Mouse (Mus musculus) liver, embryonic 14.5 days (tissue): ENCODE measurements around the gene Rab20. TPM values are rescaled to one million over a fixed set of nuclear protein-coding genes. Genes with fewer than 3 reads are reported as not detected.
A peak's percentile ranks its signal among the peaks of the same experiment; 100 is the strongest.

Experiments
- ATAC-seq: fragments of 200-750 bp; cut with Nextera tagmentation; 2 replicates; pipeline ENCODE4 v1.8.0; 2017; ENCODE audit warnings: moderate number of reproducible peaks, mild to moderate bottlenecking, moderate library complexity; ENCODE audit not compliant: insufficient read depth
- DNase-seq, 3 experiments: peaks; one replicate each; pipeline ENCODE4 v3.0.0-alpha.2; 2012 to 2013; ENCODE audit warnings: low read depth in 3 of 3, low spot score in 3 of 3
- H3K27ac ChIP-seq: fragments of 300-500 bp; sonication (generic); 2 replicates; pipeline ENCODE4 v1.5.1; 2014; ENCODE audit warnings: moderate library complexity, mild to moderate bottlenecking, control low read depth, inconsistent platforms
- H3K27me3 ChIP-seq: fragments of 300-500 bp; sonication (generic); 2 replicates; pipeline ENCODE4 v1.6.1; 2014; ENCODE audit warnings: mild to moderate bottlenecking, low read length, moderate library complexity; ENCODE audit not compliant: control insufficient read depth, insufficient read depth
- H3K36me3 ChIP-seq: fragments of 300-500 bp; sonication (generic); replicated peaks from 2 replicates; pipeline ENCODE4 v1.6.1; 2014; ENCODE audit warnings: low read depth; ENCODE audit not compliant: control insufficient read depth, insufficient read depth
- H3K4me1 ChIP-seq, 2 experiments: fragments of 200-500 bp in 1 of 2; fragments of 300-500 bp in 1 of 2; sonication (generic) in 1 of 2; replicated peaks; 2 replicates each; pipeline ENCODE4 v1.6.1; 2012 to 2014; ENCODE audit warnings: antibody characterized with exemption in 1 of 2, inconsistent platforms in 1 of 2, low read length in 1 of 2; ENCODE audit not compliant: control insufficient read depth in 2 of 2, insufficient read depth in 2 of 2
- H3K4me2 ChIP-seq: fragments of 300-500 bp; sonication (generic); 2 replicates; pipeline ENCODE4 v1.6.1; 2014; ENCODE audit warnings: low read depth, mild to moderate bottlenecking, control low read depth, moderate library complexity
- H3K4me3 ChIP-seq, 2 experiments: fragments of 200-500 bp in 1 of 2; fragments of 300-500 bp in 1 of 2; sonication (generic) in 1 of 2; 2 replicates each; pipeline ENCODE4 v1.5.1; 2012 to 2014; ENCODE audit warnings: low read depth in 2 of 2, low read length in 2 of 2, mild to moderate bottlenecking in 2 of 2, control low read depth in 1 of 2, inconsistent platforms in 1 of 2, moderate library complexity in 1 of 2; ENCODE audit not compliant: insufficient read depth in 1 of 2
- H3K9ac ChIP-seq: fragments of 300-500 bp; sonication (generic); replicated peaks from 2 replicates; pipeline ENCODE4 v1.6.1; 2014; ENCODE audit warnings: mild to moderate bottlenecking, control low read depth, moderate library complexity
- H3K9me3 ChIP-seq: fragments of 300-500 bp; sonication (generic); 2 replicates; pipeline ENCODE4 v1.6.1; 2016; ENCODE audit warnings: low read length, mixed read lengths; ENCODE audit not compliant: control insufficient read depth
- CTCF ChIP-seq: IDR thresholded peaks from 2 replicates; pipeline ENCODE4 v1.5.1; 2016; ENCODE audit warnings: antibody characterized with exemption, low read depth, control low read depth
- EP300 ChIP-seq: IDR thresholded peaks from 2 replicates; pipeline ENCODE4 v1.6.1; 2016; ENCODE audit warnings: antibody characterized with exemption, low read depth
- WGBS: fragments of 180-500 bp; shearing (Covaris S2); extraction: QIAGEN DNeasy Blood & Tissue Kit; methylation state at CpG from one replicate; pipeline ENCODE4 v1.1.7; 2014; ENCODE audit not compliant: insufficient replicate concordance; 5-methylcytosine and 5-hydroxymethylcytosine counted together
- polyA plus RNA-seq, 2 experiments: library from polyadenylated mRNA; depleted of rRNA in 1 of 2; stranded (reverse) in 1 of 2; unstranded in 1 of 2; fragments of >200 nt; fragmentation: Nextera tagmentation in 1 of 2; extraction: Ambion mirVana in 1 of 2; gene quantifications; 2 replicates each; pipeline versions ENCODE4 v1.2.1 to v1.2.3; 2012 to 2014

The Rab20 gene
- polyA plus RNA-seq, 2 experiments, result 2.8 to 2.9 TPM

DNA sequence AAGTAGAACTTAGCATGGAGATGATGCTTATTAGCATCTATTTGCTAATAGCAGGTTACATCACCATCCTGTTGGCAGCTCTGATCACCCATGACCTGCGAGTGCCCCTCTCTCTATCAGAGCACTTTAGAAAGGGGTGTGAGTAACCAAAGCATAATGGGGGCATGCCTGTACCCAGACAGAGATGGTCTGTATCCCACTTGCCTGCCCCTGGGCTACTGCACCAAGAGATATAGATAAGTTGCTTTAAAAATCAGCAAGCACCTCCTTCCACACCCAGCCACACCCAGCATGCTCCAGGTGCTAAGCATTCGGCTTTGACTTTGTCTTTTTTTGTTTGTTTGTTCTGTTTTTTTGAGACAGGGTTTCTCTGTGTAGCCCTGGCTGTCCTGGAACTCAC lies 2.6 kb downstream of the Rab20 start:
- Histone ChIP-seq H3K27ac (no peak overlapping the region), H3K27me3 (peaks cover 63% of the 10 kb centered on the region), H3K4me3 (no peak overlapping the region), H3K9ac (no peak overlapping the region), H3K36me3 (no peaks in the 10 kb centered on the region), H3K9me3 (no peaks in the 10 kb centered on the region), H3K4me2 (no peak overlapping the region), H3K4me1 (peaks cover 0 to 22% of the 10 kb centered on the region in 2 experiments; a peak in 2 of 4 replicates)
- DNase-seq, result no peak
- 5% methylated on average over 2 of the region's 2 CpGs for WGBS
- TF ChIP-seq CTCF (no peak), EP300 (no peak)
- ATAC-seq, result no peak

DNA sequence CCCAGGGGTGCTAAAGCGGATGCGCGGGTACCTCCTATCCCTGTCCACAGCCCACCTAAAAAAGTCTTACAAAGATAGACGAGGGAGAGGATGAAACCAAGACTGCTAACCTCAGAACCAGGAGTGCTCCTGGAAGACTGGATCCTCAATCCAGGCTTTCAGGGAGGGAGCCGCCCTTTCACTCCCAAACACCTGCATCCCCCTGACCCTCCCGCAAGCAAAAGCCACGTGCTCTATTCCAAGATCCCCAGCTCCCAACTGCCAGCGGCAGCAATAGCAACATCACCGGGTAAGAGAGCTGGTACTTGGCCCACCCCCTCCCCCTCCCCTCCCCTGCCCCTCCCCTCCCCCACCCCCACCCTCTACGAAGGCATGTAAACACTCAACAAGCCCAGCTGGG lies 3.1 kb downstream of the Rab20 start:
- ATAC-seq (no peak), DNase-seq (no peak)
- Histone ChIP-seq H3K9ac (no peak overlapping the region), H3K27ac (no peak overlapping the region), H3K4me1 (peaks cover 0 to 24% of the 10 kb centered on the region in 2 experiments; a peak in 2 of 4 replicates), H3K27me3 (peaks cover 59% of the 10 kb centered on the region), H3K4me2 (no peak overlapping the region), H3K4me3 (no peak overlapping the region), H3K9me3 (no peaks in the 10 kb centered on the region), H3K36me3 (no peaks in the 10 kb centered on the region)
- TF ChIP-seq EP300 (no peak), CTCF (no peak)
- 7% methylated on average over 10 of the region's 10 CpGs for WGBS

DNA sequence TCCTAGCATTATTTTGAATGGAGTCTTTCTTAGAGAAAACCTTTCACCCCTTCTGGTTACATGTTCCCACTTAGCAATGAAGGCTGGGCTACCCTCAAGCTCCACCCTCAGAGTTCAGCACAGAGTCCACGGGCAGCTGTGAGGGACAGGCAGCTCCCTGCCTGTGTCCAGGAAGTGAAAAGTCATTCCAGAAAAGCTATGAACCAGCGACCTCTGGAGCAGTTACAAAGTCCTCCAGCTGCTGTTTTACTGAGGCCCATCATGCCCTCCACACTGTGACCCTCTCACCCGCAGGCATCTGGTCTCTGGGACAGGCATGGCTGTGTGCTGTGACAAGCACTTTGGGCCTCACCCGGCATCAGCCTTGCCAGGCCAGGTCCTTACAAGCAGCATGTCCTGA lies 5.4 kb downstream of the Rab20 start:
- DNase-seq (no peak), ATAC-seq (peak; percentile 60)
- no peak overlapping the region for H3K4me3 ChIP-seq
- TF ChIP-seq CTCF, result no peak
- TF ChIP-seq EP300, result no peak
- peaks cover 0 to 24% of the 10 kb centered on the region in 2 experiments; a peak in 2 of 4 replicates for H3K4me1 ChIP-seq
- H3K4me2 ChIP-seq, result no peak overlapping the region
- no peaks in the 10 kb centered on the region for H3K36me3 ChIP-seq
- H3K27ac ChIP-seq, result no peak overlapping the region
- H3K9me3 ChIP-seq, result no peaks in the 10 kb centered on the region
- peaks cover 36% of the 10 kb centered on the region for H3K27me3 ChIP-seq
- no peak overlapping the region for H3K9ac ChIP-seq
- WGBS, result 29% methylated on average over 4 of the region's 4 CpGs

DNA sequence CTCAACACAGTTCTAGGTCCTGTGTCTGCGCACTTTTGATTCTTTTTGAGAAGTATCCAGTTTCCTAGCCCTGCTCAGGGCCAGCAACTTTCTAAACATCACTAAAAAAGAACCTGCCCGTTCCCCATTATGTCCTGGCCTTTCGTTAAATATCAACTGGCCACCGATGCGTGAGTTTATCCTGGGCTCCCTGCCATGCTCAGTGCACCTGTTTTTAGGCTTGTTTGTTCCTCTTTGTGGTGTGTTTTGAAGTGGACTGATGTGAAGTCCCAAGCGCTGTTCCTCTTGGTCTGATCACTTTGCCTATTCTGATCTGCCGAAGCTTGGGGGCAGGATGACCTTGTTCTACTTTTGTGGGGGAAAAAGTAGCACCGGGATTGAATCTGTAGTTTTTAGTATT lies 7.2 kb downstream of the Rab20 start:
- Histone ChIP-seq H3K27ac (no peak overlapping the region), H3K27me3 (peaks cover 18% of the 10 kb centered on the region), H3K4me3 (no peak overlapping the region), H3K4me2 (no peak overlapping the region), H3K9me3 (no peaks in the 10 kb centered on the region), H3K36me3 (no peaks in the 10 kb centered on the region), H3K4me1 (peaks cover 0 to 24% of the 10 kb centered on the region in 2 experiments; a peak in 2 of 4 replicates), H3K9ac (no peak overlapping the region)
- no peak for TF ChIP-seq CTCF
- DNase-seq, result no peak
- ATAC-seq, result no peak
- 37% methylated on average over 8 of the region's 8 CpGs for WGBS

DNA sequence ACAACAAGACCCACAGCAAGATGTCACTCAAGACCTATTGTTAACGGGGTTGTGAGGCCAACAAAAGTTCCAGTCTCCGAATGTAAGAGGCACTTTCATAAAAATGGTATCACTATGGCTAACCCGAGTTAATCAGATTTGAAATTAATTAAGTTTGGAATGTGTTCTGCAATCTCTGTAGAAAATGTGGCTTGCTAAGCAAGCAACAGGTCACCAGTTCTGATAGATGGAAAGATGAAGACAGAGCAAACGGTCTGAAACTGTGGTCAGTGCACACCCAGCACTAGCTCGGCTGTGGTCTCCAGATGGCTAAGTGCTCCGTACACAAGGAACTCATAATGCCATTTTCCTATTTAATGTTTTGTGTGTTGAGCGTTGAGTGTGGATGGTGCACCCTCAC lies 7.8 kb downstream of the Rab20 start:
- Histone ChIP-seq H3K27me3 (peaks cover 13% of the 10 kb centered on the region), H3K9me3 (no peaks in the 10 kb centered on the region), H3K27ac (no peak overlapping the region), H3K36me3 (no peaks in the 10 kb centered on the region), H3K4me2 (no peak overlapping the region), H3K4me1 (peaks cover 0 to 22% of the 10 kb centered on the region in 2 experiments; a peak in 2 of 4 replicates), H3K9ac (no peak overlapping the region), H3K4me3 (no peak overlapping the region)
- TF ChIP-seq EP300 (no peak), CTCF (no peak)
- ATAC-seq, result no peak
- no peak for DNase-seq
- 52% methylated on average over 7 of the region's 7 CpGs for WGBS
